Mouse (Mus musculus) brain, embryonic 14.5 days (tissue): ENCODE measurements around the gene Nrxn3. TPM values are rescaled to one million over a fixed set of nuclear protein-coding genes. Genes with fewer than 3 reads are reported as not detected.

Experiments used
- DNase-seq: peaks from one replicate; pipeline ENCODE4 v3.0.0-alpha.2; 2011; ENCODE audit warnings: low read depth
- CTCF ChIP-seq: fragments of 200-500 bp; IDR thresholded peaks from 2 replicates; pipeline ENCODE4 v1.5.1; 2012; ENCODE audit warnings: inconsistent platforms, mild to moderate bottlenecking, moderate library complexity, borderline replicate concordance; ENCODE audit not compliant: insufficient read depth, insufficient read length; ENCODE audit errors: extremely low read depth
- POLR2A ChIP-seq: fragments of 200-500 bp; IDR thresholded peaks from 2 replicates; pipeline ENCODE4 v1.6.1; 2012; ENCODE audit warnings: mild to moderate bottlenecking, inconsistent platforms, borderline replicate concordance; ENCODE audit not compliant: poor library complexity, insufficient read depth, insufficient read length, severe bottlenecking; ENCODE audit errors: extremely low read depth
- polyA plus RNA-seq: library from polyadenylated mRNA; depleted of rRNA; stranded (reverse); fragments of >200 nt; gene quantifications from 2 replicates; pipeline ENCODE4 v1.2.3, GENCODE M21; 2012

The Nrxn3 gene
- polyA plus RNA-seq, 1 experiment, result 67.8 TPM

GRCm38 (mm10) chr12:89302011-89302410 lies 579.3 kb downstream of the Nrxn3 start:
- peak; percentile 82 for DNase-seq
- TF ChIP-seq POLR2A (no peak), CTCF (peak; percentile 86; the same call in 1 of the 2 replicates)

GRCm38 (mm10) chr12:89310200-89310599 lies 587.5 kb downstream of the Nrxn3 start:
- TF ChIP-seq CTCF (no peak), POLR2A (no peak)
- no peak for DNase-seq

GRCm38 (mm10) chr12:89312586-89312985 lies 589.9 kb downstream of the Nrxn3 start:
- TF ChIP-seq CTCF (peak; percentile 50; the same call in 1 of the 2 replicates), POLR2A (no peak)
- DNase-seq, result no peak

GRCm38 (mm10) chr12:89325864-89326560 lies 603.3 kb downstream of the Nrxn3 start:
- TF ChIP-seq CTCF, result no peak
- TF ChIP-seq POLR2A, result no peak
- DNase-seq, result no peak

- peak; percentile 32 for DNase-seq
- TF ChIP-seq POLR2A (no peak), CTCF (peak; percentile 36; the same call in 1 of the 2 replicates)
Observed at GRCm38 (mm10) chr12:89331474-89332263, 609.0 kb downstream of the Nrxn3 start.

- DNase-seq, result no peak
- no peak for TF ChIP-seq CTCF
- TF ChIP-seq POLR2A, result no peak
Observed at GRCm38 (mm10) chr12:89333486-89333885, 610.8 kb downstream of the Nrxn3 start.

- DNase-seq, result no peak
- TF ChIP-seq POLR2A (no peak), CTCF (no peak)
Observed at GRCm38 (mm10) chr12:89364850-89365249, 642.2 kb downstream of the Nrxn3 start.

GRCm38 (mm10) chr12:89369939-89370338 lies 647.3 kb downstream of the Nrxn3 start:
- DNase-seq, result peak; percentile 66
- TF ChIP-seq CTCF (no peak), POLR2A (no peak)

GRCm38 (mm10) chr12:89376600-89376999 lies 653.9 kb downstream of the Nrxn3 start:
- no peak for TF ChIP-seq CTCF
- no peak for DNase-seq

GRCm38 (mm10) chr12:89377051-89377643 lies 654.5 kb downstream of the Nrxn3 start:
- TF ChIP-seq CTCF (no peak), POLR2A (no peak)
- peak; percentile 73 for DNase-seq

GRCm38 (mm10) chr12:89377687-89378086 lies 655.0 kb downstream of the Nrxn3 start:
- DNase-seq, result no peak
- TF ChIP-seq POLR2A, result no peak
- no peak for TF ChIP-seq CTCF
